Mouse (Mus musculus) G1E (cell line): ENCODE measurements around the gene Fkbp1b. TPM values are rescaled to one million over a fixed set of nuclear protein-coding genes. Genes with fewer than 3 reads are reported as not detected.

Source experiments
- ATAC-seq: 2 replicates; pipeline ENCODE4 v1.8.0; 2016; ENCODE audit warnings: mild to moderate bottlenecking; ENCODE audit not compliant: insufficient number of reproducible peaks, poor library complexity, low FRiP score, severe bottlenecking; ENCODE audit errors: extremely low read depth
- DNase-seq: peaks from one replicate; pipeline ENCODE4 v3.0.0; 2012; ENCODE audit warnings: low spot score
- H3K27me3 ChIP-seq: 2 replicates; pipeline ENCODE4 v1.6.1; 2012; ENCODE audit warnings: mild to moderate bottlenecking, low read length, inconsistent platforms; ENCODE audit not compliant: insufficient read depth
- H3K36me3 ChIP-seq: replicated peaks from 2 replicates; pipeline ENCODE3; 2012; ENCODE audit warnings: mild to moderate bottlenecking, inconsistent platforms
- H3K4me1 ChIP-seq: 2 replicates; pipeline ENCODE4 v1.6.1; 2012; ENCODE audit warnings: low read depth, low read length, inconsistent platforms, mixed read lengths; ENCODE audit not compliant: insufficient read depth
- H3K4me3 ChIP-seq: 2 replicates; pipeline ENCODE4 v1.5.1; 2012; ENCODE audit warnings: low read depth, mild to moderate bottlenecking, inconsistent platforms, low read length, moderate library complexity, mixed read lengths
- H3K9me3 ChIP-seq: replicated peaks from 2 replicates; pipeline ENCODE4 v1.6.1; 2012; ENCODE audit warnings: inconsistent platforms
- CTCF ChIP-seq: IDR thresholded peaks from 2 replicates; pipeline ENCODE4 v1.5.1; 2012; ENCODE audit warnings: low read depth, low read length, inconsistent platforms, mixed read lengths
- GATA1 ChIP-seq: IDR thresholded peaks from 2 replicates; pipeline ENCODE4 v1.6.1; 2012; ENCODE audit warnings: borderline replicate concordance, low read length, inconsistent platforms, mixed read lengths
- GATA2 ChIP-seq: IDR thresholded peaks from 2 replicates; pipeline ENCODE4 v1.6.1; 2012; ENCODE audit warnings: low read depth, low read length, inconsistent platforms, borderline replicate concordance
- POLR2AphosphoS5 ChIP-seq: IDR thresholded peaks from 2 replicates; pipeline ENCODE4 v1.6.1; 2012; ENCODE audit warnings: low read depth, low read length, inconsistent platforms; ENCODE audit not compliant: insufficient replicate concordance
- TAL1 ChIP-seq: conservative IDR thresholded peaks from 2 replicates; pipeline ENCODE4 v1.6.1; 2012; ENCODE audit warnings: low read depth, low read length, inconsistent platforms, mixed read lengths
- polyA plus RNA-seq: library from polyadenylated mRNA; stranded (reverse); fragments of >175 nt; gene quantifications from 2 replicates; pipeline ENCODE4 v1.2.3, GENCODE M21; 2012
- total RNA-seq, 2 experiments: library from RNA; stranded (forward) in 1 of 2; stranded (reverse) in 1 of 2; fragments of 200-1000 nt in 1 of 2; fragments of >200 nt in 1 of 2; fragmentation: Nextera tagmentation in 1 of 2; gene quantifications; 2 replicates each; pipeline ENCODE4 v1.2.3; 2014 to 2017

Fkbp1b gene
- total and polyA plus RNA-seq, 3 experiments = 7.8 to 14.0 (median 8.0) TPM

DNA sequence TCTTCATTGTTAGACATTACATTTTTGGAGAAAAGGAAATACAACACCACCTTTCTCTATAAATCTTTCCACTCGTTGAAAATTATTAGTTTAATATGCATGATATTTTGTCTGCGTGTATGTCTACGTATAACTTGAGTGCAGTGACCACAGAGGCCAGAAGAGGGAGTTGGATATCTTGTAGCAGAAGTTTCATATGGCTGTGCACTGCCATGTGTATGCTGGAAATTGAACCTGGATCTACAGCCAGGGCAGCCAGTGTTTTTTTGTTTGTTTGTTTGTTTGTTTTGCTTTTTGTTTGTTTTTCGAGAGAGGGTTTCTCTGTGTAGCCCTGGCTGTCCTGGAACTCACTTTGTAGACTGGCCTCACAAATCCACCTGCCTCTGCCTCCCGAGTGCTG is 37.7 kb upstream of the Fkbp1b start:
- peaks cover 32% of the 10 kb centered on the region for H3K4me1 ChIP-seq
- TF ChIP-seq GATA1 (no peak), TAL1 (no peak), GATA2 (no peak), POLR2AphosphoS5 (no peak), CTCF (no peak)
- DNase-seq = no peak
- H3K9me3 ChIP-seq = no peaks in the 10 kb centered on the region
- H3K4me3 ChIP-seq = no peak overlapping the region
- H3K36me3 ChIP-seq = peaks cover 61% of the 10 kb centered on the region
- H3K27me3 ChIP-seq = no peaks in the 10 kb centered on the region
- no peak for ATAC-seq

DNA sequence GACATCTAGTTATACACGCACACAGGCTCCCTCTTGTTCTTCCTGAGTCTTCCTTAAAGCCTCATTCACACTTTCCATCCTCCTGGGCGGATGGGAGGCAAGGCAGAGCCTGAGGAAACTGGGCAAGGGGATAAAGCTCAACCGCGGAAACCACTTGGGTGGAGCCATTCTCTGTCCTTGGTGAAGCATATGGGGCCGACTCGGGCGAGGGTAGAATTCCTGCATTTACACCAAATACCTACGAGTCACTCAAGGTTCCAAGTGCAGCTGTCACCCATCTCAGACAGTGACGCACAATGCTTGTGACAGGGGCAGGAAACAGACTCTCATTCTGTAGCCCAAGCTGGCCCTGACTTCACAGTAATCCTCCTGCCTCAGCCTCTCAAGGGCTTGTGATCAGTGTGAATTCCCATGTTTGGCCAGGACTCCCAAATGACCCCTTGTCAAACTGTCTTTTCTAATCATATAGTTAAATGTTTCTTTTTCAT is 36.9 kb upstream of the Fkbp1b start:
- ATAC-seq (no peak), DNase-seq (no peak)
- no peak overlapping the region for H3K4me3 ChIP-seq
- peaks cover 55% of the 10 kb centered on the region for H3K36me3 ChIP-seq
- H3K27me3 ChIP-seq = no peaks in the 10 kb centered on the region
- H3K4me1 ChIP-seq = peaks cover 39% of the 10 kb centered on the region
- TF ChIP-seq POLR2AphosphoS5 (no peak), GATA1 (no peak), TAL1 (no peak), CTCF (no peak), GATA2 (no peak)
- H3K9me3 ChIP-seq = no peaks in the 10 kb centered on the region

DNA sequence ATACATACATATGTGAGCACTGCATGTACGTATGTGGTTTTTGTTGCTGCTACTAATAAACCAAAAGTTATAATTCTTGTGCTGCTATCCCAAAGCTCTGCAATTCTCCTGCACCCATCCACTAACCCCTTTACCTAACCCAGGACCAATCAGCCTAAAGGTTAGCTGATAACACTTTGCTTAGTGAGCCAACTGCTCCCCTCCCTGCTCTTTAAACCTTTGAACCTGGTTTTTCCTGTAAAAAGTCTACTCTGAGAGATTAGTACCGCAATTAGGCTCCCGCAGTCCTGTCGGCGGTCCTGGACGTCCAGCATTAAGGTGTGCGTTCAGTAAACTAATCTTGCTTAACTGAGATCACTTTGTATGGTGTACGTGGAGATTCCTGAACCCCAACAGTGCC is 34.2 kb upstream of the Fkbp1b start:
- Histone ChIP-seq H3K36me3 (peaks cover 48% of the 10 kb centered on the region), H3K27me3 (no peaks in the 10 kb centered on the region), H3K9me3 (no peaks in the 10 kb centered on the region), H3K4me3 (no peak overlapping the region), H3K4me1 (peaks cover 65% of the 10 kb centered on the region)
- no peak for TF ChIP-seq POLR2AphosphoS5
- TF ChIP-seq CTCF = no peak
- TF ChIP-seq TAL1 = no peak
- TF ChIP-seq GATA2 = no peak
- TF ChIP-seq GATA1 = no peak
- DNase-seq (no peak), ATAC-seq (no peak)

DNA sequence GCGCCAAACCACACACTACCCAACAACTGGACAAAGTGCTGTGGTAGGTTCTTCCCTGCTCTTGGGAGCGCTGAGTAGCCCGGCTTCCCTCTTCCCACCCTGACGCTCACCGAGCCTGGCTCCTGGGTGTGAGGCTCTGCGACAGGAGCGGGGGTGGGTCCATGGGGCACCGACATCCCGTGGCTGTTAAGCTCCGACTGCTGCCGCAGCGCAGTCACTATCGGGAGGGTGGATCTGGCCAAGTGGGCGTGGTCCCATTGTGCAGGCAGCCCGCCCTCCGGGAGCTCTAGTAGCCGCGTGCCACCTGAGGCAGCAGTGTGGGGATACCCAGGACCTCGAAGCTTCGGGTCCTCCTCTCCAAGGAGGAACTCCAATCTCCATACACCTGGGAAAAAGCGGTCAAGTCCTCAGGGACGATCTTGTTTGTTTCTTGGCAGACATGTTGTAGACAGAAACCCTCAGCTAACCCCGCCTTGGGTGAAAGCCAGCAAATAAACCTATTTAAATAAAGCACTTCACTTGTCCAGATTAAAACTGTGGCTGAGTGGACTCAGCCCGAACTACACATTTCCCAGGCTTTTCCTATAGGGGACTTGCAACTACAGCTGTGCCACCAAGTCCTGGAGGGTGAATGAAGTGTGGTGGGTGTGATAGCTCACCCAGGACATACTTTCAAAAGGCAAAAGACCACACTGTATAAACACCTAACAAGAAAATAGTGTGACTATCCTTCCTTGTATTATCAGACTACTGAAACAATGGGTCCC is 33.0 kb upstream of the Fkbp1b start, which contains the start of gene Mfsd2b:
Mfsd2b (minus strand) TSS at position 199 of the 767 bp plus-strand sequence.
- ATAC-seq (peak; percentile 71), DNase-seq (peak; percentile 61)
- peaks cover 77% of the 10 kb centered on the region for H3K4me1 ChIP-seq
- no peaks in the 10 kb centered on the region for H3K27me3 ChIP-seq
- H3K4me3 ChIP-seq = peak within 1 kb of the TSS; percentile 79
- TF ChIP-seq POLR2AphosphoS5 = no peak
- peaks cover 51% of the 10 kb centered on the region for H3K36me3 ChIP-seq
- no peaks in the 10 kb centered on the region for H3K9me3 ChIP-seq

DNA sequence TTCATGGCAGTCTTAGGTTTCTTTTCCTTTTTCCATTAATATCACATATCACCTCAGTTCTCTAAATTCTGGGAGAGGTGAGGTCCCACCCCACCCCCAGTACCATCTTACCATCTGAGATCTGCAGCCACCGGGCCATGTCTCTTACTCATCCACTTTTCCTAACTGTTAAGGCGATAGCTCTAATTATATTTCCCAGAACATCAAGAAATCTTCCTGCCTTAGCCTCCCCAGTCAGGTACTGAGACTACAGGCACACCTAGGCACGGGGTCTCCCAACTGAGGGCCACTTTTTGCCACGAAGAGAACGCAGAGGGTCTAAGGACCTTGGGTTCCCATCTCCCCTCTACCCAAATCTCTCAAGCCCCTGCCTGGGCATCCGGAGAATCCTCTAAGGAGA is 32.1 kb upstream of the Fkbp1b start:
- Histone ChIP-seq H3K4me3 (peak overlapping the region; percentile 79), H3K9me3 (no peaks in the 10 kb centered on the region), H3K36me3 (peaks cover 52% of the 10 kb centered on the region), H3K27me3 (no peaks in the 10 kb centered on the region), H3K4me1 (peaks cover 85% of the 10 kb centered on the region)
- no peak for TF ChIP-seq CTCF
- no peak for TF ChIP-seq POLR2AphosphoS5
- TF ChIP-seq GATA2 = no peak
- no peak for TF ChIP-seq GATA1
- TF ChIP-seq TAL1 = no peak
- DNase-seq (no peak), ATAC-seq (no peak)

DNA sequence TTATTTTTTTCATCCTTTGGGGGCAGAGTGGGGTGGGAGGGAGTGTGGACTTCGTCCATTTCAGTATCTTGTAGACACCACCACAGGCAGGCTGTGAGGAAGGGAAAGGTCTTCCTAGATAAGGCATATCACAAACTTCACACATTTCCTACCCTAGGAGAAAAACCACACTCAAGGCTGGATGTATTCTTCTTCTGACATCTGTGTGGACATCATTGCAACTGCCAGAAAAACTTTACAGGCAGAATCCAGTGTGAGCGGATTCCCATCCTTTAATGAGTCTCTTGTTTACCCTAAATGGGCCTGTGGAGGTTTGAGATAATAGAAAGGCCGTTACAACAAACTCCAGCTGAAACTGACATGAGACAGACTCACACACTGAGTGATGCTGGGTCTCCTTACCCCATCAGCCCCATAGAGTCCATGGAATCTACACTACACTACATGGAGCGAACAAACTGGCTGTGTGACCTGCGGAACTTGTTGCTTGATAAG is 31.6 kb upstream of the Fkbp1b start:
- H3K27me3 ChIP-seq = no peaks in the 10 kb centered on the region
- no peaks in the 10 kb centered on the region for H3K9me3 ChIP-seq
- peaks cover 84% of the 10 kb centered on the region for H3K4me1 ChIP-seq
- DNase-seq (peak; percentile 56), ATAC-seq (peak; percentile 73)
- TF ChIP-seq GATA2 = no peak
- TF ChIP-seq TAL1 = peak; percentile 92
- H3K36me3 ChIP-seq = peaks cover 52% of the 10 kb centered on the region
- H3K4me3 ChIP-seq = peak overlapping the region; percentile 79
